Mouse (Mus musculus): ENCODE data around the gene Htr3a. TPM values are rescaled to one million over a fixed set of nuclear protein-coding genes. Genes with fewer than 3 reads are reported as not detected.

Gene Htr3a
- polyA plus RNA-seq, 1 experiment from 2014 or later: 2.6 TPM

Other genes starting within 250 kb of the Htr3a start
- 2.1 and 3.3 TPM in 2 replicates for gene Zbtb16, start 74.9 kb downstream of the Htr3a start, polyA plus RNA-seq (2014; fragmentation: Nextera tagmentation; extraction: Ambion mirVana)
- 0.22 TPM in 1 of 2 replicates, not detected in the other for gene Htr3b, start 53.9 kb upstream of the Htr3a start, polyA plus RNA-seq (2014; fragmentation: Nextera tagmentation; extraction: Ambion mirVana)
- 116 and 152 TPM in 2 replicates for gene Usp28, start 74.3 kb upstream of the Htr3a start, polyA plus RNA-seq (2014; fragmentation: Nextera tagmentation; extraction: Ambion mirVana)
- 24.9 and 26.0 TPM in 2 replicates for gene Zw10, start 144.5 kb upstream of the Htr3a start, polyA plus RNA-seq (2014; fragmentation: Nextera tagmentation; extraction: Ambion mirVana)
- 0.20 TPM in 1 of 2 replicates, not detected in the other for gene Tmprss5, start 170.2 kb upstream of the Htr3a start, polyA plus RNA-seq (2014; fragmentation: Nextera tagmentation; extraction: Ambion mirVana)